Mouse (Mus musculus) gastrocnemius, adult 18-20 months (tissue): ENCODE measurements at regions not wholly inside any gene's neighbourhood (a gene's known extent, or its start where the extent isn't known, plus 50 kb on each side); places are given as distances from the start of the nearest gene placed in this dataset.

Experiments
- DNase-seq: peaks from one replicate; pipeline ENCODE4 v3.0.0; 2021; ENCODE audit warnings: low spot score

- no peak for DNase-seq
Measured at GRCm38 (mm10) chr3:70566140-70566857, 558.9 kb downstream of the Otol1 start.

GRCm38 (mm10) chr3:70594785-70595184, 587.4 kb downstream of the Otol1 start:
- no peak for DNase-seq
